Mouse (Mus musculus) CH12.LX (cell line): ENCODE measurements around the gene Dtnbp1. TPM values are rescaled to one million over a fixed set of nuclear protein-coding genes. Genes with fewer than 3 reads are reported as not detected.

Experiments
- DNase-seq: peaks from one replicate; pipeline ENCODE4 v3.0.0-alpha.2; 2013; ENCODE audit errors: extremely low read depth
- H3K27ac ChIP-seq: 2 replicates; pipeline ENCODE4 v1.5.1; 2012; ENCODE audit warnings: low read depth, mild to moderate bottlenecking, control low read depth, moderate library complexity; ENCODE audit not compliant: insufficient read depth
- H3K27me3 ChIP-seq: replicated peaks from 2 replicates; pipeline ENCODE3; 2012; ENCODE audit warnings: inconsistent platforms
- H3K36me3 ChIP-seq, 2 experiments: replicated peaks in 1 of 2; 2 replicates each; pipeline versions ENCODE3 to v1.6.1; 2012; ENCODE audit warnings: inconsistent platforms in 1 of 2, low read length in 1 of 2, mild to moderate bottlenecking in 1 of 2, mixed read lengths in 1 of 2, moderate library complexity in 1 of 2; ENCODE audit not compliant: control insufficient read depth in 1 of 2, insufficient read depth in 1 of 2
- H3K4me1 ChIP-seq, 2 experiments: 2 replicates each; pipeline ENCODE4 v1.6.1; 2012; ENCODE audit warnings: inconsistent platforms in 1 of 2, moderate library complexity in 1 of 2; ENCODE audit not compliant: insufficient read depth in 2 of 2, control insufficient read depth in 1 of 2
- H3K4me2 ChIP-seq: 2 replicates; pipeline ENCODE4 v1.6.1; 2012; ENCODE audit warnings: low read depth, mild to moderate bottlenecking, control low read depth; ENCODE audit not compliant: poor library complexity, insufficient read depth, severe bottlenecking
- H3K4me3 ChIP-seq, 3 experiments: fragments of 150-350 bp in 1 of 3; sonication (generic) in 1 of 3; replicated peaks in 1 of 3; 2 replicates each; pipeline versions ENCODE3 to v1.5.1; 2011 to 2012; ENCODE audit warnings: low read depth in 2 of 3, low read length in 2 of 3, mild to moderate bottlenecking in 2 of 3, moderate library complexity in 2 of 3, control low read depth in 1 of 3, improper control_type of control experiment in 1 of 3, inconsistent platforms in 1 of 3, mixed read lengths in 1 of 3; ENCODE audit not compliant: poor library complexity in 1 of 3
- H3K79me2 ChIP-seq: replicated peaks from 2 replicates; pipeline ENCODE4 v1.6.1; 2012; ENCODE audit warnings: mild to moderate bottlenecking, moderate library complexity; ENCODE audit not compliant: control insufficient read depth, poor library complexity, insufficient read depth, severe bottlenecking; ENCODE audit errors: extremely low read depth
- H3K9ac ChIP-seq: 2 replicates; pipeline ENCODE4 v1.6.1; 2012; ENCODE audit warnings: low read depth, mild to moderate bottlenecking, control low read depth, moderate library complexity; ENCODE audit not compliant: insufficient read depth
- H3K9me3 ChIP-seq: replicated peaks from 2 replicates; pipeline ENCODE3; 2012; ENCODE audit warnings: low read length, inconsistent platforms, mixed read lengths
- CHD1 ChIP-seq: IDR thresholded peaks from 2 replicates; pipeline ENCODE4 v1.6.1; 2012; ENCODE audit warnings: low read depth, low read length, improper control_type of control experiment, inconsistent platforms
- CHD2 ChIP-seq: IDR thresholded peaks from 2 replicates; pipeline ENCODE4 v1.6.1; 2011; ENCODE audit warnings: low read length, improper control_type of control experiment
- CTCF ChIP-seq, 2 experiments: IDR thresholded peaks in 1 of 2; conservative IDR thresholded peaks in 1 of 2; 2 replicates each; pipeline ENCODE4 v1.5.1; 2011 to 2012; ENCODE audit warnings: low read depth in 2 of 2, low read length in 2 of 2, improper control_type of control experiment in 1 of 2, inconsistent platforms in 1 of 2, mild to moderate bottlenecking in 1 of 2, moderate library complexity in 1 of 2
- E2F4 ChIP-seq: IDR thresholded peaks from 2 replicates; pipeline ENCODE4 v1.6.1; 2011; ENCODE audit warnings: low read depth, low read length, improper control_type of control experiment; ENCODE audit not compliant: insufficient replicate concordance
- ELF1 ChIP-seq: IDR thresholded peaks from 2 replicates; pipeline ENCODE4 v1.6.1; 2014; ENCODE audit warnings: low read depth, mild to moderate bottlenecking, inconsistent platforms, low read length, improper control_type of control experiment
- EP300 ChIP-seq: IDR thresholded peaks from 2 replicates; pipeline ENCODE4 v1.6.1; 2011; ENCODE audit warnings: low read length, improper control_type of control experiment
- ETS1 ChIP-seq: conservative IDR thresholded peaks from 2 replicates; pipeline ENCODE4 v1.6.1; 2012; ENCODE audit warnings: low read depth, mild to moderate bottlenecking, inconsistent platforms, low read length, improper control_type of control experiment, moderate library complexity
- GABPA ChIP-seq: IDR thresholded peaks from 2 replicates; pipeline ENCODE4 v1.6.1; 2012; ENCODE audit warnings: low read depth, low read length, improper control_type of control experiment, inconsistent platforms; ENCODE audit not compliant: insufficient replicate concordance
- JUN ChIP-seq: IDR thresholded peaks from 2 replicates; pipeline ENCODE4 v1.6.1; 2011; ENCODE audit warnings: low read depth, mild to moderate bottlenecking, low read length, improper control_type of control experiment, moderate library complexity; ENCODE audit not compliant: insufficient read depth
- JUND ChIP-seq: conservative IDR thresholded peaks from 2 replicates; pipeline ENCODE4 v1.6.1; 2011; ENCODE audit warnings: low read depth, low read length, improper control_type of control experiment
- KAT2A ChIP-seq: IDR thresholded peaks from 2 replicates; pipeline ENCODE4 v1.6.1; 2012; ENCODE audit warnings: low read length, improper control_type of control experiment, inconsistent platforms; ENCODE audit not compliant: insufficient replicate concordance
- MAFK ChIP-seq: IDR thresholded peaks from 2 replicates; pipeline ENCODE4 v1.6.1; 2011; ENCODE audit warnings: low read length, improper control_type of control experiment; ENCODE audit not compliant: insufficient replicate concordance
- MAX ChIP-seq: IDR thresholded peaks from 2 replicates; pipeline ENCODE4 v1.6.1; 2011; ENCODE audit warnings: low read length, improper control_type of control experiment
- NELFE ChIP-seq: IDR thresholded peaks from 2 replicates; pipeline ENCODE4 v1.6.1; 2011; ENCODE audit warnings: low read depth, low read length, improper control_type of control experiment
- NRF1 ChIP-seq: IDR thresholded peaks from 2 replicates; pipeline ENCODE4 v1.6.1; 2014; ENCODE audit warnings: low read depth, mild to moderate bottlenecking, inconsistent platforms, low read length, improper control_type of control experiment, moderate library complexity
- RAD21 ChIP-seq: IDR thresholded peaks from 2 replicates; pipeline ENCODE4 v1.6.1; 2011; ENCODE audit warnings: low read depth, mild to moderate bottlenecking, low read length, improper control_type of control experiment, moderate library complexity
- RCOR1 ChIP-seq: conservative IDR thresholded peaks from 2 replicates; pipeline ENCODE4 v1.6.1; 2012; ENCODE audit warnings: low read depth, mild to moderate bottlenecking, inconsistent platforms, low read length, improper control_type of control experiment
- SIN3A ChIP-seq: IDR thresholded peaks from 2 replicates; pipeline ENCODE4 v1.6.1; 2012; ENCODE audit warnings: low read length, improper control_type of control experiment, inconsistent platforms
- SMC3 ChIP-seq: IDR thresholded peaks from 2 replicates; pipeline ENCODE4 v1.6.1; 2011; ENCODE audit warnings: low read depth, low read length, improper control_type of control experiment
- TCF12 ChIP-seq: IDR thresholded peaks from 2 replicates; pipeline ENCODE4 v1.6.1; 2014; ENCODE audit warnings: low read depth, mild to moderate bottlenecking, inconsistent platforms, low read length, improper control_type of control experiment
- UBTF ChIP-seq: IDR thresholded peaks from 2 replicates; pipeline ENCODE4 v1.6.1; 2012; ENCODE audit warnings: low read depth, mild to moderate bottlenecking, inconsistent platforms, low read length, improper control_type of control experiment, moderate library complexity
- USF1 ChIP-seq: IDR thresholded peaks from 2 replicates; pipeline ENCODE4 v1.6.1; 2014; ENCODE audit warnings: low read depth, mild to moderate bottlenecking, inconsistent platforms, low read length, improper control_type of control experiment
- ZC3H11A ChIP-seq: IDR thresholded peaks from 2 replicates; pipeline ENCODE4 v1.6.1; 2012; ENCODE audit warnings: low read depth, mild to moderate bottlenecking, inconsistent platforms, low read length, improper control_type of control experiment
- ZKSCAN1 ChIP-seq: IDR thresholded peaks from 2 replicates; pipeline ENCODE4 v1.6.1; 2012; ENCODE audit warnings: low read depth, inconsistent platforms, low read length, improper control_type of control experiment, borderline replicate concordance
- dilution Hi-C: fragments of 300-500 bp; cut with MboI; formaldehyde crosslinking; loops from 2 replicates; pipeline ENCODE4 v1.14.3; 2020; ENCODE audit warnings: low sequenced_read_pairs; ENCODE audit not compliant: extremely low pct_unique_long_range_greater_than_20kb, extremely low pct_ligation_motif_present
- in situ Hi-C: fragments of 300-500 bp; cut with MboI; formaldehyde crosslinking; loops from 3 replicates; pipeline ENCODE4 v1.14.3; 2019; ENCODE audit warnings: low sequenced_read_pairs, low pct_ligation_motif_present, low pct_unique_long_range_greater_than_20kb, mixed read lengths
- polyA plus RNA-seq: library from polyadenylated mRNA; unstranded; fragments of >175 nt; gene quantifications from 2 replicates; pipeline ENCODE4 v1.2.1, GENCODE M21; 2012; ENCODE audit warnings: low read depth; ENCODE audit not compliant: insufficient read length
- total RNA-seq, 2 experiments: library from RNA; depleted of rRNA; stranded (reverse); fragments of 300-350 nt in 1 of 2; fragments of >200 nt in 1 of 2; gene quantifications; 2 replicates each; pipeline ENCODE4 v1.2.3; 2012 to 2014

The Dtnbp1 gene
- total and polyA plus RNA-seq, 3 experiments: 32.4 to 69.2 (median 35.9) TPM

DNA sequence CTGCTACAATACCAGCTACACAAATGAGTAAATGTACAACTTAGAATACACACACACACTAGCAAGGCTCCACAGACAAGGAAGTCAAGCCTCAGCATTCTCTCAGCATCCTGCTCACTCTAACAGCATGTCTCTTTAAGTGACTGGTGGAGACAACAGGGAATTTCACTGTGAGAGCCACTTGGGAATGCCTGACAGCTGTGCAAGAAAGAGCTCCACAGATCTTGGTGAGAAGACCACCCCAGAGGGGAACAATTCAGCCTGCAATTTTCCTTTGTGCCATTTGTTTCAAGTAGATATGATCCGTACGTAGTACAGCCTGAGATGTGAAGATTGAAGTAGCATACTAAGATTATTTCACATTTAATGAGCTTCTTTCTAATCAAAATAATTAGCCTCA lies 24.9 kb downstream of the Dtnbp1 start:
- in situ Hi-C loops: loop anchor here (10.0 kb wide), 1 partner anchor 212 kb away; no protein-coding TSS in a partner anchor
- H3K9ac ChIP-seq: no peak overlapping the region
- no peaks in the 10 kb centered on the region for H3K79me2 ChIP-seq
- no peaks in the 10 kb centered on the region for H3K27me3 ChIP-seq
- H3K4me2 ChIP-seq: no peak overlapping the region
- peaks cover 4 to 17% of the 10 kb centered on the region in 2 experiments; a peak in 3 of 4 replicates for H3K4me1 ChIP-seq
- TF ChIP-seq RCOR1: no peak
- TF ChIP-seq GABPA: no peak
- no peak for TF ChIP-seq CTCF (conservative IDR thresholded peaks at IDR 0.05 in 1 of 2, IDR thresholded peaks at IDR 0.05 in 1 of 2; ENCODE audit: low read depth in 2 of 2, low read length in 2 of 2)
- no peak for TF ChIP-seq KAT2A
- TF ChIP-seq CHD2: no peak
- no peak overlapping the region for H3K27ac ChIP-seq
- no peak for DNase-seq
- H3K36me3 ChIP-seq: peaks cover 0 to 64% of the 10 kb centered on the region in 2 experiments
- no peak overlapping the region for H3K4me3 ChIP-seq
- dilution Hi-C loops: no loop called here
- no peaks in the 10 kb centered on the region for H3K9me3 ChIP-seq

- no peaks in the 10 kb centered on the region for H3K4me1 ChIP-seq
- dilution Hi-C loops (no loop called here), in situ Hi-C loops (no loop called here)
- no peak overlapping the region for H3K27ac ChIP-seq
- no peak overlapping the region for H3K4me2 ChIP-seq
- no peaks in the 10 kb centered on the region; the same call in 1 of the 2 replicates for H3K79me2 ChIP-seq
- DNase-seq: no peak
- TF ChIP-seq ZC3H11A (no peak), MAFK (no peak), JUND (no peak), JUN (no peak), MAX (no peak), KAT2A (no peak), SMC3 (no peak), SIN3A (no peak), ZKSCAN1 (no peak), ETS1 (no peak), USF1 (no peak), CHD1 (no peak), UBTF (no peak), NRF1 (no peak), RAD21 (no peak), ELF1 (no peak), NELFE (no peak), EP300 (no peak), TCF12 (no peak), E2F4 (no peak)
- peaks cover 4 to 66% of the 10 kb centered on the region in 2 experiments for H3K36me3 ChIP-seq
- H3K4me3 ChIP-seq: no peak overlapping the region
- H3K27me3 ChIP-seq: no peaks in the 10 kb centered on the region
- H3K9me3 ChIP-seq: no peaks in the 10 kb centered on the region
- no peak overlapping the region for H3K9ac ChIP-seq
Measured at GRCm38 (mm10) chr13:44960542-44961291, 41.2 kb downstream of the Dtnbp1 start.
